Mouse (Mus musculus): ENCODE data around the gene Mdfi.

DNA sequence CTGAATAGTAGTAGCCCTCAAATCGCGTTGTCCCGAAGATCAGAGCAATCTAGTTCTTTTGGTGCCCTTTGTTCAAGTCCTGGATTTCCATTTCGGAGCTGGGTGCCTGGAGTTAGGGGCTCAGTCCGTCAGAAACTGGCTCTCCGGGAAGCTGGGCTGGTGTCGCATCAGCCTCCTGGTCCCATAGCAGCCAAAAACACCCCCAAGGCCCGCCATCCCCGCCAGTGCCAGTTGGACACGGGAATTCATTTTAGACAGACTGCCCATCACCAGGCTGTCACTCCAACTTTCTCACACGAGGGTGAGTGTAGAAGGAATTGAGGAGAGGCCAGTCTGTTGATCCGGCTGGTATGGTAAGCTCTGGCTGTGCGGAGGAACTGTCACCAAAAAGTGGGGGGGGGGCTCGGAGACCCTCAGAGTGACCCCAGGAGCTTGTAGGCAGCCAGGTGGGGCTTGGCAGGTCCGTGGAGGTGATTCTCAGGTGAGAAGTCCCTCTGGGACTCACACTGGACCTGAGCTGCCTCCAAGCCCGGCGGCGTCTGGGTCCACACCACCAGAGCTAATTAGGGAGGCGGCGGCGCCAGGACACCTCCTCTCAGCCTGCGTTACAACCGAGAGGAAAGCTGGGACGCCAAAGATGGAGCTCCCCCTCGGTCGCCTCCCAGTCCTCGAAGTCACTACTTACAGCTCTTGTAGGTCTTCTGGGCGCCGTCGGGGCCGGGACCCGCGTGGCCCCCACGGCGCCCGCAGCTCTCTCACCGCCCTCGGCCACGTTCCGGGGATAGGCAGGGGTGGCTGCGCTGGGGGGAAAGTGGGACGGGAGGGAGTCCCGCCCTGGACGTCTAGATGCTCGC, 636 bp downstream of the Mdfi start:
- TF ChIP-seq POLR2A (IDR thresholded peaks at IDR 0.05; ENCODE audit: borderline replicate concordance, extremely low read depth, low read depth, low read length) (no peak), CTCF (IDR thresholded peaks at IDR 0.05; ENCODE audit: insufficient read depth, low read length) (no peak)

All from lung, adult 2 months (tissue).